Mouse (Mus musculus) c-Kit-positive CD71-positive TER-119-positive erythroid progenitor cells, embryonic 14.5 days (primary cell): ENCODE measurements around the gene Hsd17b6.

Experiments
- DNase-seq: peaks from one replicate; pipeline ENCODE4 v3.0.0-alpha.2; 2013; ENCODE audit warnings: low spot score

The Hsd17b6 gene

GRCm38 (mm10) chr10:128005479-128005878 is 1.9 kb downstream of the Hsd17b6 start:
- no peak for DNase-seq

DNA sequence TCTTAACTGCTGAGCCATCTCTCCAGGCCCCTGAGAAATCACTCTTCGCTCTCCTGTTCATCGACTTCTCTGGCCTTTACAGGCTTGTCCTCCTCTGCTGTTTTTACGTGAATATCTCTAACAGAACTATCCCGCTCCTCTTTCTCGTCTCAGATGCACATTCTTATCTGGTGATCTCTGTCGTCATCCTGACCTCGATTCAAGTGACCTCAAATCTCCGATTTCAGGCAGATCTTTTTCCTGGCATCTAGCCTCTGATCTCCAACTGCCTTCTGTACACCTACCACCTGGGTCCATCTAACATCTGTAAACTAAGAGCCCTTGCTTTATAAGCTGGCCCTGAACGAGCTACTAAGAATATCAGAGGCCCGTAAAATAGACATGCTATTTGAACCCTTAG is 2.5 kb downstream of the Hsd17b6 start:
- no peak for DNase-seq

DNA sequence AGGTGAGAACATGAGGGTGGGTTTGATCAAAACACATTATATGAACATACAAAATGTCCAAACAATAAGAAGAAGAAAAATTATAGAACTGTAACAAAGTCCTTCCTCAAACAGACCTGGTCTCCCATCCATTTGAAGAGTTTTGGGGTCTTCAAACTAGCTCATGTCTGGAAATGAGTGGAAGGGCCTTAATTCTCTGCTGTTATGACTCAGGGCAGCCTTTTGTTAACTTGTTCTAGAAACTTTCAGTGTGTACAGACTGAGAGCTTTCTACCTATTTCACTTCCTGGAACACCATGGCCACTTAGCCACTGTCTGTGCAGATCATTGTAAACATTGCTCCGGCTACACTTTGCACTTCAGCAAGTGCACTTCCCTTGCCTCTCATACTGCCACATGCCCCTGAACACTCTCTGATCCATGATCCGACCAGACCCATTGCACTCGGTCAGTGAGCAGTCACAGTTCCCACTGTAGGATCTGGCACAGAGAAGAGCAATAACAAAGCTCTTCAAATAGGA is 4.1 kb downstream of the Hsd17b6 start:
- DNase-seq: no peak

GRCm38 (mm10) chr10:127998260-127998659 is 9.2 kb downstream of the Hsd17b6 start:
- DNase-seq: no peak

- no peak for DNase-seq
These were observed 10.7 kb downstream of the Hsd17b6 start for GRCm38 (mm10) chr10:127996690-127997089.

- no peak for DNase-seq
These were observed 21.8 kb downstream of the Hsd17b6 start for GRCm38 (mm10) chr10:127985601-127986000.

DNA sequence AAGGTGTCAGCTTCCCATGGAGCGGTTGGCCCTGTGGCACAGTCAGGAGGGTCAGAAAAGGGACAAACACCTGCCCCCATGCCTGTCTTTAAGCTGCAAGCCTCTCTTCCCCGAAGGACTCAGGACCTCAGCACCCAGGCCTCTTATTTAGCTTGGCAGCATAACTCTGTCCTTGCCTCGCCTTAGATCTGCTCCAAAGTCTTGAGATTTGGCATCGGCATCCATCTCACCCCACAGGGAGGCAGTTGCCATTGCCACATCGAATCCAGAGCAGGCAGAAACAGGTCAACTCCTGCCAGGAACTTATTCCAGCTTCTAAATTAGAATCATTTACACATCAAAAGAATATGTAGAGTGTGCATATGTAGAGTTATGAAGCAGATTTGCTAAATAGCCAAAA is 22.8 kb downstream of the Hsd17b6 start:
- DNase-seq: no peak

DNA sequence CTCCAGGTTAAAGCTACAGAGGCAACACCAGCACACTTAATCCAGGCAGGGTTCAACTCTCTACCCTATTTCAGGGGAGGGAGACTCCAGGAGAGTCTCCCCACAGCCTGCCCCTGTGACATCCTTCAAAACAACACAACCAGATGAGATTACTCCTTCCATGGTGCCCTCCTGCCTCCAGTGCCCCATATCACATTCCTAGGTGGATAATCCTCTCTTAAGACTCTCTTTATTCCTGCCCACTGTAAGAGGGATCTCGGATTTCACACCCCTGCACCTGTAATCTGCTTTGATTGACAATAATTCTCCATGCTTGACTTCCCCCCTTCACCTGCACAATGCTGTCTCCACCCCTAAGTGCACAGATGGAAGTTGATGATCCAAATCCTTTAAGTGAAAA is 31.9 kb downstream of the Hsd17b6 start:
- DNase-seq: no peak

- DNase-seq: no peak
These were observed 33.3 kb downstream of the Hsd17b6 start for GRCm38 (mm10) chr10:127974062-127974461.

GRCm38 (mm10) chr10:127971135-127971534 is 36.3 kb downstream of the Hsd17b6 start:
- DNase-seq: no peak

DNA sequence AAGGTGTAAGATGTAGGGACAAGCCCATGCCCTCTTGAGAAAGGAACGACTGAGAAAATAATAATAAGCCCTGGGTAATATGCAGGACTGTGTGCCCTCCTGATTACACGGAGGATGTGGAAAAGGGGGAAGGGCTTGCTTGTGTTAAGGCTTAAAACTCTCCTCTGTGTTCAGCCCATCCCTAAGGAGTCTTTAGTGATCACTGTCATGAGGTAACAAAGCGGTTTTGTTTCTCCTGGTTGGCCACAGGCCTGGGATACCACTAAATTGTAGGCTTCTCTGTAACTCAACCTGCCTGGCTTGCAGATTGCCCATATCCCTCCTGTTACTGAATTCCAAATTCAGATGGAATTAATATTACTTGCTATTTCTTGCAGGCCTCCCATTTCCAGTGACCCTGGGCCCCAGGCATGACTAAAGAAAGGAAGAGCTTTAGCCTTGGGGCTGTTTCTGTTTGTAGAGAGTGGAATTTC is 37.0 kb downstream of the Hsd17b6 start:
- DNase-seq: no peak

DNA sequence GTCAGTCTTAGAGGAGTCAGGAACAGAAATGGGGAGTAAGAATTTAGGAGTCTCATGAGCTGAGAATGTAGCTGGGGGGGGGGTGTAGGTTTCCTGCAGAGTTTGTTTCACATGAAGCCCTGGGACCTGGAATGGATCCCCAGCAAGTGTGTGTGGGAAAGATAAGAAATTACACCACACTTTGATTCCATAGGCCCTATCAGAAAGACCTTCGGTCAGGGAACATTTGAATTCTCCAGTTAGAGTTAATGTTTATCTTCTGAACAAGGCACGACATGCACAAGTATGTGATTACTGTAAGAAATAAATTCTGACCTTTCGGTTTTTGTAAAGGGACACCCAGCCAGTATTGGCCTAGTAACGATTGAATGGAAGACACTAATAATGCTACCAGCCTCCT is 37.6 kb downstream of the Hsd17b6 start:
- no peak for DNase-seq

DNA sequence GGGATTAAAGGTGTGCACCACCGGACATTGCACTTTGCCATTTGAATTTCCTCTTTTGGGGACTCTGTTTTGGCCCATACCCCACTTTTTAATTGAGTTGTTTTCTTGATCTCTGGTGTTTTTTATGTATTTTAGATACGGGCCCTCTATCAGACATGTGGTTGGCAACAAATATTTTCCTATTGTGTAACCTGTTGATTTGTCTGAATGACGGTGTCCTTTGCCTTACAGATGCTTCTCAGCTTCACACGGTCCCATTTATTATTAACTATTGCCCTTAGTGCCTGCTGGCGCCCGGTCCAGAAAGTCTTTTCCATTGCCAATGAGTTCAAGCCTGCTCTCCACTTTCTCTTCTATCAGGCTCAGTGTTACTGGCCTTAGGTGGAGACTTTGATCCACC is 40.9 kb downstream of the Hsd17b6 start:
- DNase-seq: no peak

- no peak for DNase-seq
These were observed 43.4 kb downstream of the Hsd17b6 start for GRCm38 (mm10) chr10:127964004-127964403.

GRCm38 (mm10) chr10:127962451-127962850 is 45.0 kb downstream of the Hsd17b6 start:
- DNase-seq: no peak

- no peak for DNase-seq
These were observed 48.2 kb downstream of the Hsd17b6 start for GRCm38 (mm10) chr10:127959161-127959679.

GRCm38 (mm10) chr10:127956168-127956816 is 51.1 kb downstream of the Hsd17b6 start:
- peak; percentile 56 for DNase-seq

- no peak for DNase-seq
These were observed 52.4 kb downstream of the Hsd17b6 start for GRCm38 (mm10) chr10:127955034-127955433.

DNA sequence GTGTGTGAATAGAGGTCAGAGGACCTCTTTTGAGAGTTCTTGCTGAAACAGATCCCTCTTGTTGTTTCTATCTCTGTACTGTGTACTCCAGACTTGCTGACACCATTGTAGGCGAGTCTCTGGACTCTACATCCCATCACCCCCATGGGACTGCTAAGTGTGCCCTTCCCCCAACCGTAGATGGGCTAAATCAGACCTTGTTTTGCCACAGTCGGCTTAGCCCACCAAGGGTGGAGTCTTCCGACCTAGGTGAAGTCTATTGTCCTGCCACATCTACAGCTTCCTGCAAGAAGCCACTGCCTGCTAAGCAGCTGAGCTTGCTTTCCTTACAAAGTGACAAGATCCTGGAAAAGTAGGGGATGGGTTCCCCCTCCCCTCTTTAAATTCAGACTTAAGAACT is 55.6 kb downstream of the Hsd17b6 start:
- DNase-seq: no peak

- DNase-seq: no peak
These were observed 56.0 kb downstream of the Hsd17b6 start for GRCm38 (mm10) chr10:127951390-127951789.

GRCm38 (mm10) chr10:127949596-127950130 is 57.7 kb downstream of the Hsd17b6 start:
- no peak for DNase-seq

DNA sequence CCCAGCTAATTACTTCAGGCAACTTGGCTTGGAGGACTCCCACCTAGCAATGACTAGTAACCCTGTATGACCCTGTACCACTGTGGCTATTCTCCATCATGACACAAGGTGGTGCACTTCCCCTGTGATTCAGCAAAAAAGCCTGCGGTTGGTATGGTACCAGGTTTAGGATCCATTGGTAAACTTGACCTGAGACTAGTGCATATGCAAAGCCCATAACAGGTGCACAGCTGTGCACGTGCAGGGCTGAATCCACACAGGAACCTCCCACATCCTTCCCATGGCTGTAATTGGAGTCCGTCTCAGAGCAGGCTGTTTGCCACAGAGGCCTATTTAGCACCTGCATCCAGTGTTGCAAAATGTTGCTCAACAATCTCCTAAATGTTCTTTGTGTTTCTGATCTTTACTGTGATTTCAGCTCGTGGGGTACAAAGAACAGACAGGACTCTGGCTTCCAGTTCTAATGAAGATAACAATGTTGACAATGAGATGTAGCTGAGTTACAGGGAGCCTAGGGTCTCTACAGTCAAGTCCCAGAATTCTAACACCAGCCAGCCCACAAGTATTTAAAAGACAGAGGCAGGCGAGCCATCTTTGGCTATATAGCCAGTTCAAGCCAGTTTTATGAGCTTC is 61.9 kb downstream of the Hsd17b6 start:
- peak; percentile 45 for DNase-seq
